9 mouse cellular contexts compared by ENCODE assay signal in genomic region chr1:194977946-194978720, GRCm38 (mm10). TPM values are rescaled to one million over a fixed set of nuclear protein-coding genes. Genes with fewer than 3 reads are reported as not detected.
A peak's percentile ranks its signal among the peaks of the same experiment; 100 is the strongest.
DNase-seq lines count a peak whose midpoint lies in the region; ATAC-seq and TF ChIP-seq lines count a peak whose summit lies in the region.
"Had no signal": no experiment of that assay in that cellular context is flagged by ENCODE, and none has a peak within 500 bp of the region (broad histone marks: within the 10 kb centered on the region; RNA-seq: fewer than 3 reads in every experiment).

No protein-coding gene starts in this region.

- H3K27ac ChIP-seq in embryonic facial prominence, embryonic 14.5 days (replicated peaks; ENCODE audit: low read depth, low read length) = no peak overlapping the region
- H3K27ac ChIP-seq in embryonic facial prominence, embryonic 10.5 days (replicated peaks) = no peak overlapping the region
- H3K27ac ChIP-seq in CH12.LX (ENCODE audit: insufficient read depth, low read depth) = no peak overlapping the region
- H3K27ac ChIP-seq in forebrain, embryonic 11.5 days (ENCODE audit: low read depth, low read length) = no peak overlapping the region
- H3K27ac ChIP-seq in neural tube, embryonic 12.5 days = no peak overlapping the region
- H3K27ac ChIP-seq: embryonic facial prominence, embryonic 13.5 days had no signal

- dilution Hi-C loops in CH12.LX (cut with MboI; ENCODE audit: extremely low pct_ligation_motif_present, extremely low pct_unique_long_range_greater_than_20kb, low sequenced_read_pairs) = no loop called here

- no peak for TF ChIP-seq RAD21 in CH12.LX (IDR thresholded peaks at IDR 0.05; ENCODE audit: low read depth, low read length)

- no peak for ATAC-seq in embryonic facial prominence, embryonic 14.5 days (ENCODE audit: low read depth)
- ATAC-seq in forebrain, embryonic 11.5 days (replicated peaks; ENCODE audit: low FRiP score) = no peak; the same call in 1 of the 2 replicates
- ATAC-seq in neural tube, embryonic 12.5 days (ENCODE audit: low FRiP score, low read depth) = peak; percentile 36

- peak; percentile 17 for DNase-seq in embryonic facial prominence, embryonic 14.5 days (ENCODE audit: low spot score)
- no peak for DNase-seq in embryonic facial prominence, embryonic 10.5 days (ENCODE audit: low spot score)
- peak; percentile 55 for DNase-seq in CH12.LX (ENCODE audit: extremely low read depth)
- no peak for DNase-seq in forebrain, embryonic 11.5 days (ENCODE audit: low spot score)
- peak; percentile 43 to 77 for DNase-seq in layer of hippocampus, postnatal 14 days (ENCODE audit: low spot score in 2 of 2)
- no peak for DNase-seq in yolk sac, embryonic 10.5 days (ENCODE audit: low spot score)
- no peak for DNase-seq in thymus, postnatal 10 days (ENCODE audit: low spot score in 2 of 2)

- no peak overlapping the region for H3K4me3 ChIP-seq in embryonic facial prominence, embryonic 14.5 days (ENCODE audit: low read depth, low read length)
- no peak overlapping the region for H3K4me3 ChIP-seq in embryonic facial prominence, embryonic 10.5 days
- H3K4me3 ChIP-seq in CH12.LX (replicated peaks in 1 of 3; ENCODE audit: low read depth in 2 of 3, low read length in 2 of 3, poor library complexity in 1 of 3) = peak overlapping the region in 2 of 3 experiments; percentile 73 to 91
- H3K4me3 ChIP-seq in forebrain, embryonic 11.5 days (ENCODE audit: low read depth, low read length) = no peak overlapping the region
- H3K4me3 ChIP-seq in neural tube, embryonic 12.5 days = no peak overlapping the region
- H3K4me3 ChIP-seq: embryonic facial prominence, embryonic 13.5 days had no signal

- H3K27me3 ChIP-seq in embryonic facial prominence, embryonic 14.5 days (replicated peaks; ENCODE audit: control insufficient read depth, insufficient read depth, low read length) = no peaks in the 10 kb centered on the region
- peaks cover 25% of the 10 kb centered on the region for H3K27me3 ChIP-seq in embryonic facial prominence, embryonic 10.5 days (replicated peaks; ENCODE audit: low read depth, poor library complexity, severe bottlenecking)
- H3K27me3 ChIP-seq in CH12.LX (replicated peaks) = no peaks in the 10 kb centered on the region
- H3K27me3 ChIP-seq in forebrain, embryonic 11.5 days (ENCODE audit: control insufficient read depth, insufficient read depth, low read length) = no peaks in the 10 kb centered on the region; the same call in 1 of the 2 replicates
- 0 out of 2 replicates have a peak, but pooled peaks cover 5% of the 10 kb centered on the region for H3K27me3 ChIP-seq in neural tube, embryonic 12.5 days (replicated peaks)

- H3K9ac ChIP-seq in embryonic facial prominence, embryonic 14.5 days (ENCODE audit: low read depth, low read length) = no peak overlapping the region
- H3K9ac ChIP-seq in CH12.LX (ENCODE audit: insufficient read depth, low read depth) = no peak overlapping the region
- H3K9ac ChIP-seq in forebrain, embryonic 11.5 days (ENCODE audit: low read length) = no peak overlapping the region
- no peak overlapping the region for H3K9ac ChIP-seq in neural tube, embryonic 12.5 days
- H3K9ac ChIP-seq: embryonic facial prominence, embryonic 13.5 days had no signal

- H3K4me1 ChIP-seq in embryonic facial prominence, embryonic 14.5 days (ENCODE audit: control insufficient read depth, insufficient read depth, low read length) = peaks cover 5% of the 10 kb centered on the region
- peaks cover 24% of the 10 kb centered on the region for H3K4me1 ChIP-seq in embryonic facial prominence, embryonic 10.5 days
- H3K4me1 ChIP-seq in CH12.LX (ENCODE audit: control insufficient read depth in 1 of 2, insufficient read depth in 2 of 2) = peaks cover 26 to 69% of the 10 kb centered on the region in 2 experiments
- 0 out of 2 replicates have a peak, but pooled peaks cover 4% of the 10 kb centered on the region for H3K4me1 ChIP-seq in forebrain, embryonic 11.5 days (replicated peaks; ENCODE audit: control insufficient read depth, insufficient read depth, low read length)
- H3K4me1 ChIP-seq in neural tube, embryonic 12.5 days = peaks cover 20% of the 10 kb centered on the region

- TF ChIP-seq CTCF in CH12.LX (conservative IDR thresholded peaks at IDR 0.05 in 1 of 2, IDR thresholded peaks at IDR 0.05 in 1 of 2; ENCODE audit: low read depth in 2 of 2, low read length in 2 of 2) = no peak

- no peak overlapping the region for H3K4me2 ChIP-seq in embryonic facial prominence, embryonic 14.5 days (ENCODE audit: low read depth, low read length)
- peak overlapping the region; percentile 95 for H3K4me2 ChIP-seq in CH12.LX (ENCODE audit: insufficient read depth, low read depth, poor library complexity, severe bottlenecking)
- H3K4me2 ChIP-seq in forebrain, embryonic 11.5 days (ENCODE audit: low read depth, low read length, severe bottlenecking) = peak overlapping the region; percentile 84; the same call in 1 of the 2 replicates
- peak overlapping the region; percentile 90 for H3K4me2 ChIP-seq in neural tube, embryonic 12.5 days (replicated peaks)

- in situ Hi-C loops in CH12.LX (cut with MboI; ENCODE audit: low pct_ligation_motif_present, low pct_unique_long_range_greater_than_20kb, low sequenced_read_pairs) = no loop called here

- TF ChIP-seq EP300 in CH12.LX (IDR thresholded peaks at IDR 0.05; ENCODE audit: low read length) = no peak

- no peaks in the 10 kb centered on the region for H3K36me3 ChIP-seq in embryonic facial prominence, embryonic 14.5 days (ENCODE audit: control insufficient read depth, insufficient read depth, low read length)
- H3K36me3 ChIP-seq in embryonic facial prominence, embryonic 10.5 days (replicated peaks) = no peaks in the 10 kb centered on the region
- peaks cover 0 to 1% of the 10 kb centered on the region in 2 experiments for H3K36me3 ChIP-seq in CH12.LX (replicated peaks in 1 of 2; ENCODE audit: control insufficient read depth in 1 of 2, insufficient read depth in 1 of 2, low read length in 1 of 2)
- no peaks in the 10 kb centered on the region for H3K36me3 ChIP-seq in forebrain, embryonic 11.5 days (ENCODE audit: control insufficient read depth, insufficient read depth, low read length)
- H3K36me3 ChIP-seq in neural tube, embryonic 12.5 days = no peaks in the 10 kb centered on the region
- H3K36me3 ChIP-seq: embryonic facial prominence, embryonic 13.5 days had no signal

- WGBS in embryonic facial prominence, embryonic 14.5 days = 44% methylated on average over 4 of the region's 5 CpGs
- WGBS in embryonic facial prominence, embryonic 10.5 days = 68% methylated on average over 5 of the region's 5 CpGs
- WGBS in forebrain, embryonic 11.5 days = 63% methylated on average over 4 of the region's 5 CpGs
- 38% methylated on average over 5 of the region's 5 CpGs for WGBS in neural tube, embryonic 12.5 days

- H3K9me3 ChIP-seq in embryonic facial prominence, embryonic 14.5 days (ENCODE audit: control insufficient read depth, low read length) = no peaks in the 10 kb centered on the region
- H3K9me3 ChIP-seq in embryonic facial prominence, embryonic 10.5 days = no peaks in the 10 kb centered on the region
- no peaks in the 10 kb centered on the region for H3K9me3 ChIP-seq in CH12.LX (replicated peaks; ENCODE audit: low read length)
- H3K9me3 ChIP-seq in forebrain, embryonic 11.5 days (ENCODE audit: control insufficient read depth, low read length) = no peaks in the 10 kb centered on the region
- H3K9me3 ChIP-seq in neural tube, embryonic 12.5 days = no peaks in the 10 kb centered on the region
- H3K9me3 ChIP-seq: embryonic facial prominence, embryonic 13.5 days had no signal

- H3K79me2 ChIP-seq in CH12.LX (replicated peaks; ENCODE audit: control insufficient read depth, extremely low read depth, insufficient read depth, poor library complexity, severe bottlenecking) = peaks cover 8% of the 10 kb centered on the region; the same call in 1 of the 2 replicates

- no peak for TF ChIP-seq POLR2A in CH12.LX (IDR thresholded peaks at IDR 0.05; ENCODE audit: low read depth, low read length)

TF ChIP-seq in CH12.LX, 34 proteins besides CTCF, POLR2A, EP300 and RAD21:
- TF ChIP-seq ZKSCAN1 (IDR thresholded peaks at IDR 0.05; ENCODE audit: borderline replicate concordance, low read depth, low read length) = no peak
- no peak for TF ChIP-seq MAX (IDR thresholded peaks at IDR 0.05; ENCODE audit: low read length)
- no peak for TF ChIP-seq SMC3 (IDR thresholded peaks at IDR 0.05; ENCODE audit: low read depth, low read length)
- no peak for TF ChIP-seq USF1 (IDR thresholded peaks at IDR 0.05; ENCODE audit: low read depth, low read length)
- TF ChIP-seq SIN3A (IDR thresholded peaks at IDR 0.05; ENCODE audit: low read length) = 0 out of 2 replicates have a peak, but pooled peaks have one; percentile 34
- no peak for TF ChIP-seq NRF1 (IDR thresholded peaks at IDR 0.05; ENCODE audit: low read depth, low read length)
- TF ChIP-seq MXI1 (IDR thresholded peaks at IDR 0.05; ENCODE audit: low read depth, low read length) = peak; percentile 79
- TF ChIP-seq MAZ (IDR thresholded peaks at IDR 0.05; ENCODE audit: low read depth, low read length) = 0 out of 2 replicates have a peak, but pooled peaks have one; percentile 44

RNA-seq across cellular contexts. Expression of gene Cd34, which starts 39.5 kb away (rescaled TPM):
- polyA plus RNA-seq in embryonic facial prominence, embryonic 14.5 days (2014; fragmentation: Nextera tagmentation; extraction: Ambion mirVana) = 132 and 137 TPM in 2 replicates
- 49.9 and 50.8 TPM in 2 replicates for polyA plus RNA-seq in embryonic facial prominence, embryonic 10.5 days (2016; fragmentation: Nextera tagmentation; extraction: Ambion mirVana)
- total RNA-seq in CH12.LX (2012; rRNA removed) (not detected in 2 replicates), CH12.LX (2014; rRNA removed) (not detected in 2 replicates)
- not detected in 2 replicates for polyA plus RNA-seq in CH12.LX (2012; ENCODE audit: insufficient read length, low read depth)
- polyA plus RNA-seq in forebrain, embryonic 11.5 days (2014; fragmentation: Nextera tagmentation; extraction: Ambion mirVana) = 51.0 and 54.7 TPM in 2 replicates
- 10 to 100 TPM; 32.1 to 33.2 TPM for total RNA-seq in layer of hippocampus, postnatal 14 days (2021)
- 48.8 and 52.1 TPM in 2 replicates for polyA plus RNA-seq in neural tube, embryonic 12.5 days (2016; fragmentation: Nextera tagmentation; extraction: Ambion mirVana)

Comparison
In these comparisons a context has a peak if more than half of its experiments do, and no peak if none do; other contexts are left out.
1. DNase-seq: peak in embryonic facial prominence, embryonic 14.5 days (single experiment), CH12.LX (single experiment) and layer of hippocampus, postnatal 14 days (2 of 2); none in embryonic facial prominence, embryonic 10.5 days (single experiment), forebrain, embryonic 11.5 days (single experiment), yolk sac, embryonic 10.5 days (single experiment) and thymus, postnatal 10 days (0 of 2).
2. H3K4me3 ChIP-seq: peak in CH12.LX (2 of 3); none in embryonic facial prominence, embryonic 14.5 days (single experiment), embryonic facial prominence, embryonic 10.5 days (single experiment), forebrain, embryonic 11.5 days (single experiment) and neural tube, embryonic 12.5 days (single experiment).
3. RNA of gene Cd34, which starts 39.5 kb away (polyA plus RNA-seq): 132 to 137 TPM in embryonic facial prominence, embryonic 14.5 days, 48.8 to 52.1 TPM in neural tube, embryonic 12.5 days, 51.0 to 54.7 TPM in forebrain, embryonic 11.5 days and 49.9 to 50.8 TPM in embryonic facial prominence, embryonic 10.5 days; not detected in CH12.LX; every median in the first group is over 10 times any median in the second.